Mouse (Mus musculus) hindbrain, embryonic 16.5 days (tissue): Measurements from ENCODE around the gene Fam102a. TPM values are rescaled to one million over a fixed set of nuclear protein-coding genes. Genes with fewer than 3 reads are reported as not detected.

Source experiments
- ATAC-seq: fragments of 200-750 bp; cut with Nextera tagmentation; 2 replicates; pipeline ENCODE4 v1.8.0; 2017; ENCODE audit warnings: moderate TSS enrichment, moderate library complexity
- H3K27ac ChIP-seq: fragments of 300-500 bp; sonication (generic); 2 replicates; pipeline ENCODE4 v1.5.1; 2014; ENCODE audit warnings: low read depth, mild to moderate bottlenecking, control low read depth, low read length, moderate library complexity
- H3K27me3 ChIP-seq: fragments of 300-500 bp; sonication (generic); replicated peaks from 2 replicates; pipeline ENCODE4 v1.6.1; 2014; ENCODE audit warnings: low read length; ENCODE audit not compliant: control insufficient read depth, insufficient read depth
- H3K36me3 ChIP-seq: fragments of 300-500 bp; sonication (generic); 2 replicates; pipeline ENCODE4 v1.6.1; 2014; ENCODE audit warnings: mild to moderate bottlenecking, low read length, moderate library complexity, mixed read lengths; ENCODE audit not compliant: control insufficient read depth, insufficient read depth
- H3K4me1 ChIP-seq: fragments of 300-500 bp; sonication (generic); 2 replicates; pipeline ENCODE4 v1.6.1; 2014; ENCODE audit warnings: low read depth, low read length; ENCODE audit not compliant: control insufficient read depth, insufficient read depth
- H3K4me2 ChIP-seq: fragments of 300-500 bp; sonication (generic); 2 replicates; pipeline ENCODE4 v1.6.1; 2014; ENCODE audit warnings: mild to moderate bottlenecking, low read length, control low read depth, moderate library complexity
- H3K4me3 ChIP-seq: fragments of 300-500 bp; sonication (generic); 2 replicates; pipeline ENCODE4 v1.5.1; 2014; ENCODE audit warnings: mild to moderate bottlenecking, low read length, control low read depth, moderate library complexity
- H3K9ac ChIP-seq: fragments of 300-500 bp; sonication (generic); 2 replicates; pipeline ENCODE4 v1.6.1; 2014; ENCODE audit warnings: low read depth, mild to moderate bottlenecking, control low read depth, low read length, moderate library complexity
- H3K9me3 ChIP-seq: fragments of 300-500 bp; sonication (generic); 2 replicates; pipeline ENCODE4 v1.6.1; 2014; ENCODE audit warnings: mild to moderate bottlenecking, low read length, moderate library complexity; ENCODE audit not compliant: control insufficient read depth
- WGBS: fragments of 180-500 bp; shearing (Covaris S2); extraction: QIAGEN DNeasy Blood & Tissue Kit; methylation state at CpG from one replicate; pipeline ENCODE4 v1.1.7; 2014; 5-methylcytosine and 5-hydroxymethylcytosine counted together
- polyA plus RNA-seq: library from polyadenylated mRNA; unstranded; fragments of >200 nt; fragmentation: Nextera tagmentation; extraction: Ambion mirVana; gene quantifications from 2 replicates; pipeline ENCODE4 v1.2.1, GENCODE M21; 2015

Fam102a gene
- polyA plus RNA-seq, 1 experiment from 2014 or later, result 7.3 TPM

- no peak overlapping the region for H3K4me3 ChIP-seq
- H3K4me2 ChIP-seq, result no peak overlapping the region
- no peak overlapping the region for H3K9ac ChIP-seq
- H3K36me3 ChIP-seq, result no peaks in the 10 kb centered on the region
- peaks cover 4% of the 10 kb centered on the region; the same call in 1 of the 2 replicates for H3K9me3 ChIP-seq
- ATAC-seq, result no peak
- H3K27me3 ChIP-seq, result no peaks in the 10 kb centered on the region
- no peak overlapping the region for H3K27ac ChIP-seq
- WGBS, result 81% methylated on average over 20 of the region's 20 CpGs
- no peaks in the 10 kb centered on the region for H3K4me1 ChIP-seq
Observed at GRCm38 (mm10) chr2:32495185-32495726, 39.9 kb upstream of the Fam102a start.

- no peaks in the 10 kb centered on the region for H3K36me3 ChIP-seq
- H3K4me3 ChIP-seq, result no peak overlapping the region
- 71% methylated on average over 5 of the region's 5 CpGs for WGBS
- H3K9me3 ChIP-seq, result peaks cover 4% of the 10 kb centered on the region; the same call in 1 of the 2 replicates
- no peak for ATAC-seq
- no peaks in the 10 kb centered on the region for H3K27me3 ChIP-seq
- no peak overlapping the region for H3K27ac ChIP-seq
- no peak overlapping the region for H3K4me2 ChIP-seq
- H3K4me1 ChIP-seq, result no peaks in the 10 kb centered on the region
- no peak overlapping the region for H3K9ac ChIP-seq
Observed at GRCm38 (mm10) chr2:32496190-32496589, 38.9 kb upstream of the Fam102a start.

GRCm38 (mm10) chr2:32499365-32499764 is 35.8 kb upstream of the Fam102a start:
- H3K27ac ChIP-seq, result no peak overlapping the region
- no peaks in the 10 kb centered on the region for H3K27me3 ChIP-seq
- no peaks in the 10 kb centered on the region for H3K36me3 ChIP-seq
- peaks cover 4% of the 10 kb centered on the region; the same call in 1 of the 2 replicates for H3K9me3 ChIP-seq
- ATAC-seq, result no peak
- WGBS, result 88% methylated on average over 4 of the region's 4 CpGs
- no peak overlapping the region for H3K9ac ChIP-seq
- no peak overlapping the region for H3K4me2 ChIP-seq
- no peaks in the 10 kb centered on the region for H3K4me1 ChIP-seq
- no peak overlapping the region for H3K4me3 ChIP-seq

- WGBS, result 73% methylated on average over 5 of the region's 5 CpGs
- H3K9ac ChIP-seq, result no peak overlapping the region
- no peak overlapping the region for H3K27ac ChIP-seq
- no peaks in the 10 kb centered on the region for H3K36me3 ChIP-seq
- H3K27me3 ChIP-seq, result no peaks in the 10 kb centered on the region
- no peaks in the 10 kb centered on the region for H3K4me1 ChIP-seq
- no peak for ATAC-seq
- no peak overlapping the region for H3K4me3 ChIP-seq
- no peak overlapping the region for H3K4me2 ChIP-seq
- peaks cover 4% of the 10 kb centered on the region; the same call in 1 of the 2 replicates for H3K9me3 ChIP-seq
Observed at GRCm38 (mm10) chr2:32500461-32500860, 34.7 kb upstream of the Fam102a start.

GRCm38 (mm10) chr2:32501754-32502324 is 33.3 kb upstream of the Fam102a start:
- no peak for ATAC-seq
- Histone ChIP-seq H3K27ac (no peak overlapping the region), H3K4me2 (no peak overlapping the region), H3K36me3 (no peaks in the 10 kb centered on the region), H3K4me3 (no peak overlapping the region), H3K9me3 (peaks cover 4% of the 10 kb centered on the region; the same call in 1 of the 2 replicates), H3K27me3 (no peaks in the 10 kb centered on the region), H3K4me1 (no peaks in the 10 kb centered on the region), H3K9ac (no peak overlapping the region)
- 73% methylated on average over 5 of the region's 5 CpGs for WGBS

- ATAC-seq, result no peak
- Histone ChIP-seq H3K4me3 (no peak overlapping the region), H3K36me3 (no peaks in the 10 kb centered on the region), H3K9ac (no peak overlapping the region), H3K9me3 (peaks cover 4% of the 10 kb centered on the region; the same call in 1 of the 2 replicates), H3K4me1 (no peaks in the 10 kb centered on the region), H3K27ac (no peak overlapping the region), H3K4me2 (no peak overlapping the region), H3K27me3 (no peaks in the 10 kb centered on the region)
- WGBS, result 90% methylated on average over 12 of the region's 12 CpGs
Observed at GRCm38 (mm10) chr2:32502843-32503242, 32.3 kb upstream of the Fam102a start.

- WGBS, result 54% methylated on average over 3 of the region's 3 CpGs
- H3K9ac ChIP-seq, result no peak overlapping the region
- ATAC-seq, result no peak
- no peak overlapping the region for H3K4me3 ChIP-seq
- H3K27me3 ChIP-seq, result no peaks in the 10 kb centered on the region
- no peak overlapping the region for H3K27ac ChIP-seq
- no peak overlapping the region for H3K4me2 ChIP-seq
- no peaks in the 10 kb centered on the region for H3K4me1 ChIP-seq
- peaks cover 3% of the 10 kb centered on the region; the same call in 1 of the 2 replicates for H3K9me3 ChIP-seq
- H3K36me3 ChIP-seq, result no peaks in the 10 kb centered on the region
Observed at GRCm38 (mm10) chr2:32503588-32503987, 31.5 kb upstream of the Fam102a start.

- no peak overlapping the region for H3K4me3 ChIP-seq
- no peak for ATAC-seq
- no peak overlapping the region for H3K4me2 ChIP-seq
- H3K36me3 ChIP-seq, result no peaks in the 10 kb centered on the region
- H3K27ac ChIP-seq, result no peak overlapping the region
- H3K9me3 ChIP-seq, result no peaks in the 10 kb centered on the region
- 100% methylated on average over 2 of the region's 2 CpGs for WGBS
- H3K27me3 ChIP-seq, result no peaks in the 10 kb centered on the region
- H3K9ac ChIP-seq, result no peak overlapping the region
- no peaks in the 10 kb centered on the region for H3K4me1 ChIP-seq
Observed at GRCm38 (mm10) chr2:32505536-32505935, 29.6 kb upstream of the Fam102a start.

- Histone ChIP-seq H3K4me1 (no peaks in the 10 kb centered on the region), H3K27ac (no peak overlapping the region), H3K4me2 (no peak overlapping the region), H3K36me3 (no peaks in the 10 kb centered on the region), H3K27me3 (no peaks in the 10 kb centered on the region), H3K9ac (no peak overlapping the region), H3K4me3 (no peak overlapping the region), H3K9me3 (no peaks in the 10 kb centered on the region)
- no peak for ATAC-seq
- WGBS, result 71% methylated on average over 22 of the region's 22 CpGs
Observed at GRCm38 (mm10) chr2:32506673-32507668, 28.2 kb upstream of the Fam102a start.
